Mouse (Mus musculus): ENCODE measurements around the gene Gnai1. TPM values are rescaled to one million over a fixed set of nuclear protein-coding genes. Genes with fewer than 3 reads are reported as not detected.

The Gnai1 gene
- 4.8 and 6.9 TPM in 2 replicates for polyA plus RNA-seq (2015; fragmentation: Nextera tagmentation; extraction: Ambion mirVana)

DNA sequence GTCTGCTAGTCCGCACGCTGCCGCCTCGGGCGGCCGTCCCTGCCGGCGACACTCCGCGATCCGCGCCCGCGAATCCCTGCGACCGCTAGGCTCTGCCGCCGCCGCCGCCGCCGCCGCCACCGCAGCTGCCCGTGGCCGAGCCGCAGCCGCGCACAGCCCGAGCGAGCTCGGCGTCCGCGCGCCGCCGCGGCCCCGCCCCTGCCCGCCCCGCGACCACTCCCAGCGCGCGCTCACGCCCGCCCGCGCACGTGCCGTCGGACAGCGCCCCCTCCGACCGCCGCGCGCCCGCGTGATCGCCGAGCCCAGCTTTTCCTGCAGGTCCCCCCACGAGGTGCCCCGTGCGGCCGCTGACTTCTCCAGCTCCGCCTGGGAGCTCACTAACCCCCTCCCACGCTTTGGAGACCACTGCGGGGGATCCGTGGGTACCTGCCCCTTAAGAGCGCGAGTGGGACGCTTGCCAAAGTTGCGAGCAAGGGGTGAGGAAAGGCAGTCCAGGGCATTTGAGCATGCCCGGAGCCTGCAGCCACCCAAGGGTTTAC, at the start of gene Gnai1:
Gnai1 (minus strand) TSS at position 75 of the 539 bp plus-strand sequence.

Data from spleen, postnatal 0 days (tissue).